In the genomic region with DNA sequence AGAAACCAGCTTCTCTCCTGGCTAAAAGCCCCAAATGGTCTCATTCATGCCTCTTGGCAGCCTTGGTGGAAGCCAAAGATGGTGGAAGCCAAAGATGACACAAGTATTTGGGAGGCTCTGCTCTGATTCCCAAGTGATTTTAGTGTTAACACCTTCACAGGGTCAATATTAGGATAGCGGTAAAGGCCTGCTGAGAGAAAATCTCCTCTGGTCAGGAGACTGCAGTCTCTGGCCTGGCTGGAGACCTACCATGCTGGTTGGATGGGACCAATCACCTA, we compare ENCODE assay signal across 29 mouse cellular contexts. TPM values are rescaled to one million over a fixed set of nuclear protein-coding genes. Genes with fewer than 3 reads are reported as not detected.
A peak's percentile ranks its signal among the peaks of the same experiment; 100 is the strongest.
DNase-seq lines count a peak whose midpoint lies in the region; ATAC-seq and TF ChIP-seq lines count a peak whose summit lies in the region.
"Had no signal": no experiment of that assay in that cellular context is flagged by ENCODE, and none has a peak within 500 bp of the region (broad histone marks: within the 10 kb centered on the region; RNA-seq: fewer than 3 reads in every experiment).

No protein-coding gene starts in this region.

- TF ChIP-seq CTCF in gastrocnemius, adult 2 months (IDR thresholded peaks at IDR 0.05) = no peak
- TF ChIP-seq CTCF in spleen, adult 2 months (IDR thresholded peaks at IDR 0.05; ENCODE audit: extremely low read depth, insufficient read depth, insufficient read length, insufficient replicate concordance) = no peak
- no peak for TF ChIP-seq CTCF in heart, postnatal 0 days (IDR thresholded peaks at IDR 0.05; ENCODE audit: low read depth)

- H3K4me1 ChIP-seq in spleen, adult 2 months (ENCODE audit: control insufficient read depth, insufficient read depth, insufficient read length) = peaks cover 4% of the 10 kb centered on the region; the same call in 1 of the 2 replicates
- H3K4me1 ChIP-seq in heart, postnatal 0 days (ENCODE audit: control insufficient read depth, insufficient read depth) = no peaks in the 10 kb centered on the region; the same call in 1 of the 2 replicates
- H3K4me1 ChIP-seq: hindbrain, embryonic 10.5 days; intestine, embryonic 15.5 days; limb, embryonic 10.5 days had no signal

- H3K27me3 ChIP-seq in spleen, adult 2 months (ENCODE audit: control insufficient read depth, insufficient read depth, low read length) = no peaks in the 10 kb centered on the region
- no peaks in the 10 kb centered on the region for H3K27me3 ChIP-seq in heart, postnatal 0 days (ENCODE audit: control insufficient read depth, insufficient read depth, low read length)
- H3K27me3 ChIP-seq: embryonic facial prominence, embryonic 15.5 days; intestine, embryonic 15.5 days; liver, embryonic 15.5 days; Patski had no signal

- no peak for TF ChIP-seq POLR2A in spleen, adult 2 months (IDR thresholded peaks at IDR 0.05; ENCODE audit: low read depth, low read length)

- no peak overlapping the region for H3K4me2 ChIP-seq in heart, postnatal 0 days (ENCODE audit: low read depth, low read length)
- H3K4me2 ChIP-seq: embryonic facial prominence, embryonic 15.5 days; intestine, embryonic 15.5 days; liver, embryonic 15.5 days had no signal

- no peak for ATAC-seq in heart, postnatal 0 days (ENCODE audit: insufficient read depth, low read depth)
- ATAC-seq: forebrain, embryonic 14.5 days; hindbrain, embryonic 16.5 days; intestine, embryonic 15.5 days; midbrain, embryonic 16.5 days; Patski had no signal

- DNase-seq in gastrocnemius, adult 2 months = peak; percentile 49
- DNase-seq in gastrocnemius, postnatal 14 days = no peak
- DNase-seq in spleen, adult 2 months (ENCODE audit: low read depth in 1 of 2, low spot score in 2 of 2) = no peak
- no peak for DNase-seq in spleen, adult 12 weeks (ENCODE audit: low spot score)
- DNase-seq in heart, postnatal 0 days (ENCODE audit: low spot score) = no peak
- peak; percentile 86 for DNase-seq in skeletal muscle tissue, adult 2 months (ENCODE audit: low read depth, low spot score)
- DNase-seq in lung, adult 18-20 months = no peak
- no peak for DNase-seq in adrenal gland, adult 2 months
- DNase-seq: adrenal gland, postnatal 10 days; cerebellum, adult 2 months; kidney, adult 8-10 months; kidney, postnatal 10 days; liver; lung, postnatal 4 days; right cerebral cortex, adult 18-20 months had no signal

- intact Hi-C loops in gastrocnemius, adult 2 months (cut with DNase I) = no loop called here
- intact Hi-C loops in gastrocnemius, postnatal 14 days (cut with DNase I; ENCODE audit: low total_unique reads) = no loop called here

- TF ChIP-seq EP300 in heart, postnatal 0 days (IDR thresholded peaks at IDR 0.05; ENCODE audit: low read depth) = no peak

- no peak overlapping the region for H3K4me3 ChIP-seq in gastrocnemius, adult 2 months
- no peak overlapping the region for H3K4me3 ChIP-seq in spleen, adult 2 months (ENCODE audit: extremely low read depth, insufficient read depth, insufficient read length)
- H3K4me3 ChIP-seq in heart, postnatal 0 days (ENCODE audit: low read depth, low read length) = no peak overlapping the region
- H3K4me3 ChIP-seq: embryonic facial prominence, embryonic 15.5 days; hindbrain, embryonic 10.5 days; intestine, embryonic 15.5 days; limb, embryonic 10.5 days; liver, embryonic 15.5 days had no signal

- peak overlapping the region; percentile 89 for H3K27ac ChIP-seq in gastrocnemius, adult 2 months
- H3K27ac ChIP-seq in spleen, adult 2 months (ENCODE audit: insufficient read depth, low read length) = peak overlapping the region; percentile 54
- H3K27ac ChIP-seq in heart, postnatal 0 days (ENCODE audit: low read depth) = 0 out of 2 replicates have a peak overlapping the region, but pooled peaks have one; percentile 74
- H3K27ac ChIP-seq: embryonic facial prominence, embryonic 15.5 days; hindbrain, embryonic 10.5 days; intestine, embryonic 15.5 days; limb, embryonic 10.5 days; liver, embryonic 15.5 days had no signal

- 87% methylated on average over 1 of the region's 1 CpGs for WGBS in spleen, adult 2 months
- whole genome bisulfite sequencing in heart, postnatal 0 days = 59% methylated on average over 1 of the region's 1 CpGs

- no peak overlapping the region for H3K9ac ChIP-seq in heart, postnatal 0 days (replicated peaks; ENCODE audit: low read depth, low read length)
- H3K9ac ChIP-seq: embryonic facial prominence, embryonic 15.5 days; intestine, embryonic 15.5 days; liver, embryonic 15.5 days had no signal

- H3K36me3 ChIP-seq in spleen, adult 2 months (ENCODE audit: control insufficient read depth, insufficient read depth, low read length) = no peaks in the 10 kb centered on the region
- no peaks in the 10 kb centered on the region for H3K36me3 ChIP-seq in heart, postnatal 0 days (replicated peaks; ENCODE audit: control insufficient read depth, insufficient read depth, low read length)
- H3K36me3 ChIP-seq: embryonic facial prominence, embryonic 15.5 days; hindbrain, embryonic 10.5 days; intestine, embryonic 15.5 days; liver, embryonic 15.5 days had no signal

- H3K9me3 ChIP-seq in heart, postnatal 0 days (replicated peaks; ENCODE audit: control insufficient read depth, low read length) = no peaks in the 10 kb centered on the region
- H3K9me3 ChIP-seq: embryonic facial prominence, embryonic 15.5 days; hindbrain, embryonic 10.5 days; intestine, embryonic 15.5 days; limb, embryonic 10.5 days; liver, embryonic 15.5 days had no signal

RNA-seq across cellular contexts. Expression of a gene that starts 47.6 kb away (rescaled TPM):
- not detected for total RNA-seq in gastrocnemius, adult 2 months (2021)
- not detected for total RNA-seq in gastrocnemius, postnatal 14 days (2021)
- polyA plus RNA-seq in spleen, adult 2 months (2012; rRNA removed) = not detected in 2 replicates
- total RNA-seq in heart, postnatal 0 days (2014; rRNA removed; ENCODE audit: low replicate concordance) = not detected in 2 replicates
- not detected in 2 replicates for polyA plus RNA-seq in heart, postnatal 0 days (2015; fragmentation: Nextera tagmentation; extraction: Ambion mirVana)
- not detected for total RNA-seq in adrenal gland, adult 2 months (2021)
- polyA plus RNA-seq in adrenal gland, adult 2 months (2012; rRNA removed) = not detected in 2 replicates
- total RNA-seq: adrenal gland, postnatal 10 days; heart, adult 18-20 months; layer of hippocampus, postnatal 14 days had no signal
- polyA plus RNA-seq: cerebellum, adult 2 months; embryonic facial prominence, embryonic 15.5 days; forebrain, embryonic 14.5 days; hindbrain, embryonic 10.5 days; hindbrain, embryonic 16.5 days; intestine, embryonic 15.5 days; limb, embryonic 10.5 days; liver, embryonic 15.5 days; lung, embryonic 16.5 days; midbrain, embryonic 16.5 days; neural tube, embryonic 14.5 days; Patski; small intestine, adult 2 months had no signal

Comparison
In these comparisons a context has a peak if more than half of its experiments do, and no peak if none do; other contexts are left out.
1. DNase-seq: peak in gastrocnemius, adult 2 months (single experiment) and skeletal muscle tissue, adult 2 months (single experiment); none in gastrocnemius, postnatal 14 days (single experiment), spleen, adult 2 months (0 of 2), spleen, adult 12 weeks (single experiment), heart, postnatal 0 days (single experiment), lung, adult 18-20 months (0 of 2) and adrenal gland, adult 2 months (single experiment).
2. Peak in every context shown above with its lines, with median percentiles within 50 percentile points of each other: H3K27ac ChIP-seq.